Comparison of ENCODE assay signal across 8 mouse cellular contexts in the genomic region with DNA sequence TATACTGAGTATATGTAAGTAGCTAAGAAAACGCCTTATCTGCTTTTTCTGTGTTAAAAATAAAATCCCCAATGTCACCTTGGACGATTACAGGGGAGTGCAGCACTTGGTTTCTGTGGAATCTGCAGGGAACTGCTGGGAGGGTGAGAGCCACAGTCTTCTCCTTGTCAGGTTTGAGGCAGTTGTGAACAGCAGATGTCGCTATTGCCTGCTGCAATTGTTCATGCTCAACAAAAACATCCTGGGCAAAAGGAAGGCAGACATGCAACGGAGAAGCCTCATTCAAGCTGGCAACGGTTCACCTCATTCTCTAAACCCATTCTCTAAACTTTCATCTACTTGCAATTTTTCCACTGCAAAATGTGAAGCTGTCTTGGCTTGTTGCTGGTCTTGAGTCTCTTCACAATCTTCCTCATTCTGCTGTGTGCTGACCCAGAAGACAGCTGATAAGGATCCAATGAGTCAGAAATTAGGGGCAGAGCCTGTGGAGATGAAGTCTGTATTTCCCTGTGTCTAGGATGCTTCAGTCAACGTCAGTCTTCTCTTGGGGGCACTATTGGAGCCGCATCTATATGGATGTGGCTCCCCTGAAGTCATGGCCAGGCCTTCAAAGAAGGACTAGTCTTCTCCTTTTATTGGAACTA.
DNase-seq lines count a peak whose midpoint lies in the region; ATAC-seq and TF ChIP-seq lines count a peak whose summit lies in the region.

No protein-coding gene starts in this region.

- H3K4me2 ChIP-seq in midbrain, embryonic 16.5 days (ENCODE audit: low read length), result no peak overlapping the region

- H3K27me3 ChIP-seq in heart, adult 2 months (ENCODE audit: control insufficient read depth, insufficient read depth, low read length), result no peaks in the 10 kb centered on the region
- no peaks in the 10 kb centered on the region for H3K27me3 ChIP-seq in midbrain, embryonic 16.5 days (ENCODE audit: control insufficient read depth, insufficient read depth, low read depth, low read length)

- H3K4me1 ChIP-seq in heart, adult 2 months (ENCODE audit: control insufficient read depth, insufficient read depth, low read length), result peaks cover 2% of the 10 kb centered on the region
- peaks cover 5% of the 10 kb centered on the region; the same call in 1 of the 2 replicates for H3K4me1 ChIP-seq in midbrain, embryonic 16.5 days (ENCODE audit: control insufficient read depth, insufficient read depth, low read length)

- 11% methylated on average over 7 of the region's 7 CpGs for WGBS in heart, adult 2 months
- 9% methylated on average over 7 of the region's 7 CpGs for WGBS in midbrain, embryonic 16.5 days

- DNase-seq in urinary bladder, adult 18-20 months (ENCODE audit: low spot score in 2 of 2), result peak; percentile 31
- no peak for DNase-seq in urinary bladder, adult 2 months (ENCODE audit: low spot score)
- DNase-seq in embryo, embryonic 10 days (ENCODE audit: low spot score), result peak; percentile 93
- peak; percentile 68 to 75 for DNase-seq in heart, adult 2 months
- DNase-seq in kidney, adult 18-20 months, result peak; percentile 70
- DNase-seq in left cerebral cortex, postnatal 25 days (ENCODE audit: low spot score in 2 of 2), result peak; percentile 88 to 92
- DNase-seq in spleen, postnatal 36 days (ENCODE audit: low spot score in 2 of 2), result peak; percentile 40 to 51

- no peaks in the 10 kb centered on the region for H3K9me3 ChIP-seq in midbrain, embryonic 16.5 days (replicated peaks; ENCODE audit: control insufficient read depth, low read length, poor library complexity, severe bottlenecking)

- H3K79me2 ChIP-seq in heart, adult 2 months (replicated peaks; ENCODE audit: control insufficient read depth, insufficient read depth, low read length), result no peaks in the 10 kb centered on the region

- peak; percentile 95 for TF ChIP-seq CTCF in heart, adult 2 months (IDR thresholded peaks at IDR 0.05)

- 0 out of 2 replicates have a peak overlapping the region, but pooled peaks have one; percentile 23 for H3K27ac ChIP-seq in heart, adult 2 months
- no peak overlapping the region for H3K27ac ChIP-seq in midbrain, embryonic 16.5 days (ENCODE audit: low read length)

- H3K9ac ChIP-seq in heart, adult 2 months (ENCODE audit: low read depth, low read length), result no peak overlapping the region
- H3K9ac ChIP-seq in midbrain, embryonic 16.5 days (ENCODE audit: low read depth, low read length), result no peak overlapping the region

- peak; percentile 87 for ATAC-seq in midbrain, embryonic 16.5 days

- TF ChIP-seq EP300 in heart, adult 2 months (IDR thresholded peaks at IDR 0.05; ENCODE audit: insufficient read depth, low read depth, low read length), result peak; percentile 62; the same call in 1 of the 2 replicates

- no peaks in the 10 kb centered on the region for H3K36me3 ChIP-seq in heart, adult 2 months (ENCODE audit: control insufficient read depth, insufficient read depth, low read length)
- H3K36me3 ChIP-seq in midbrain, embryonic 16.5 days (ENCODE audit: control insufficient read depth, insufficient read depth, low read length), result no peaks in the 10 kb centered on the region

- no peak overlapping the region for H3K4me3 ChIP-seq in heart, adult 2 months
- H3K4me3 ChIP-seq in midbrain, embryonic 16.5 days (ENCODE audit: low read depth, low read length), result no peak overlapping the region

- no peak for TF ChIP-seq POLR2A in heart, adult 2 months (IDR thresholded peaks at IDR 0.05; ENCODE audit: insufficient read depth, low read depth, low read length)

- intact Hi-C loops in heart, adult 2 months (cut with DNase I), result loop anchor here (1.0 to 5.0 kb wide), 4 partner anchors 23 to 449 kb away; no protein-coding TSS in a partner anchor
- intact Hi-C loops in left cerebral cortex, postnatal 25 days (cut with DNase I), result loop anchor here (1.0 kb wide), 2 partner anchors 362 to 366 kb away; no protein-coding TSS in a partner anchor
